Mouse (Mus musculus): Measurements from ENCODE around the gene Pirb.

Gene Pirb

GRCm38 (mm10) chr7:3692987-3693808 is 27.0 kb downstream of the Pirb start, which contains the start of gene Mboat7:
Mboat7 (minus strand) TSS chr7:3693523.
- in situ Hi-C loops (cut with MboI; ENCODE audit: low sequenced_read_pairs), result no loop called here

GRCm38 (mm10) chr7:3692382-3692986 is 27.7 kb downstream of the Pirb start, which contains the start of gene Tsen34:
Tsen34 (plus strand) TSS chr7:3692863.
- in situ Hi-C loops (cut with MboI; ENCODE audit: low sequenced_read_pairs), result no loop called here

- in situ Hi-C loops (cut with MboI; ENCODE audit: low sequenced_read_pairs), result no loop called here
Measured at GRCm38 (mm10) chr7:3691919-3692318, 28.3 kb downstream of the Pirb start.

- in situ Hi-C loops (cut with MboI; ENCODE audit: low sequenced_read_pairs), result no loop called here
Measured at GRCm38 (mm10) chr7:3685400-3686187, 34.6 kb downstream of the Pirb start.

GRCm38 (mm10) chr7:3684698-3685097 is 35.5 kb downstream of the Pirb start:
- in situ Hi-C loops (cut with MboI; ENCODE audit: low sequenced_read_pairs), result no loop called here

- in situ Hi-C loops (cut with MboI; ENCODE audit: low sequenced_read_pairs), result no loop called here
Measured at GRCm38 (mm10) chr7:3683908-3684550, 36.2 kb downstream of the Pirb start.

GRCm38 (mm10) chr7:3677342-3677741 is 42.8 kb downstream of the Pirb start, which contains the start of gene Tmc4:
Tmc4 (minus strand) TSS chr7:3677553.
- in situ Hi-C loops (cut with MboI; ENCODE audit: low sequenced_read_pairs), result no loop called here

- in situ Hi-C loops (cut with MboI; ENCODE audit: low sequenced_read_pairs), result no loop called here
Measured at GRCm38 (mm10) chr7:3676371-3676770, 43.8 kb downstream of the Pirb start.

- in situ Hi-C loops (cut with MboI; ENCODE audit: low sequenced_read_pairs), result no loop called here
Measured at GRCm38 (mm10) chr7:3675228-3675548, 45.0 kb downstream of the Pirb start.

- in situ Hi-C loops (cut with MboI; ENCODE audit: low sequenced_read_pairs), result no loop called here
Measured at GRCm38 (mm10) chr7:3674507-3675227, 45.5 kb downstream of the Pirb start.

GRCm38 (mm10) chr7:3666921-3667391 is 53.2 kb downstream of the Pirb start:
- in situ Hi-C loops (cut with MboI; ENCODE audit: low sequenced_read_pairs), result no loop called here

GRCm38 (mm10) chr7:3665215-3666114 is 54.7 kb downstream of the Pirb start, which contains the start of gene Leng1:
Leng1 (minus strand) TSS chr7:3665840.
- in situ Hi-C loops (cut with MboI; ENCODE audit: low sequenced_read_pairs), result no loop called here

- in situ Hi-C loops (cut with MboI; ENCODE audit: low sequenced_read_pairs), result no loop called here
Measured at GRCm38 (mm10) chr7:3664524-3665214, 55.5 kb downstream of the Pirb start.

Data from CH12F3 (cell line).